Mouse (Mus musculus): ENCODE measurements around the gene Il24. TPM values are rescaled to one million over a fixed set of nuclear protein-coding genes. Genes with fewer than 3 reads are reported as not detected.

Il24 gene
- total RNA-seq, 2 experiments from 2014 or later: not detected

DNA sequence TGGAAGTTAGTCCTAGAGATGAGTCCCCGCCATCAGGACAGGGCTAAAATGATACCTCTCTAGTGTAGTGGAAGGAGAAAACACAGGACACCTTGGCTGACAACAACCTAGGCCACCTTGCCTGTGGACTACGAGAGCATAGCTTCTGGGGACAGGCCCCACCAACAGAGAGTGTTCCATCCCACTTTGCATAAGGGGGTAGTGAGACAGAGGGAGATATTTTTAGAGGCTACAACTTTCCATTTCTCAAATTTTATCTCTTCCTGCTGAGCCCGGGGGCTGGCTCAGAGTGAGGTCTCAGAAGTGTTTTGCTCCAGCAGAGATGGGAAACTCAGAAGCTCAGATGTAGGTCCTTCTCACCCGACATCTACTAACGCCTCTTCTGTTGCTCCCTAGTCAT is 36.8 kb downstream of the Il24 start:
- DNase-seq: no peak

DNA sequence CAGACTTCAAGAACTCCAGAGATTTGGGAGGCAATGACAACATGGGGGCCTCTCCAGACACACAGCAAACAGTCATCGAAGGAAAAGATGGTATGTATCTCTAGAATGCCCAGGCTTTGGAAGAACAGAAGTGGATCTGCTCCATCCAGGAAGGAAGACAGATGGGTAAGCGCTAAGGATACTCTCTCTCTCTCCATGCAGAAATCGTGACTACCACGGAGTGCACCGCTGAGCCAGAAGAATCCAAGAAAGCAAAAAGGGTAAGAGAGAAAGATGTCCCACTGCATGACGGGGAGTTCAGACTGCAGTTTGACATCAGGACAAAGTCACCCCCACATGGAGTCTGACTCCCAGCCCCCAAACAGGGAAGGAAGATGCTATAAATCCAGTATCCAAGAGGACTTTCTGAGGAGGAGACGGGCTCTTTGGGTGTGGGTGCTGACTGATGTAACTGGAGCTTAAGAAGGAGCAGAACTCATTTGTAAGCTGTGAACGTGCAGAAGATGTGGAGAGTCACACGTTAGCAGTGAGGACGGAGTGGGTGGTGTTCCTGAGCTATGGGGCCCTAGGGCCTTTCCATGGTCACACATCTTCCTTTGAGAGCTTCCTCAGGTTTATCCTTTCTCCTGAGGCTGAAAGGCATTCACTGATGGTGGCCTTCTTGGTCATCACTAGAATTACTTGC is 37.6 kb downstream of the Il24 start:
- DNase-seq: no peak

DNA sequence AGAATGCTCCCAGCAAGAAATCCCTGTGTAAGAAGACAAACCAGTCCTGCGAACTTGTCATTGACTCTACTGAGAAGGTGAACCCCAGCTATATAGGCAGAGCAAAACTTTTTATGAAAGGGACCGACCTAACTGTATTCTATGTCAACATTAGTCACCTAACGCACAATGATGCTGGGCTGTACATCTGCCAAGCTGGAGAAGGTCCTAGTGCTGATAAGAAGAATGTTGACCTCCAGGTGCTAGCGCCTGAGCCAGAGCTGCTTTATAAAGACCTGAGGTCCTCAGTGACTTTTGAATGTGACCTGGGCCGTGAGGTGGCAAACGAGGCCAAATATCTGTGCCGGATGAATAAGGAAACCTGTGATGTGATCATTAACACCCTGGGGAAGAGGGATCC is 42.7 kb downstream of the Il24 start:
- DNase-seq: no peak

DNA sequence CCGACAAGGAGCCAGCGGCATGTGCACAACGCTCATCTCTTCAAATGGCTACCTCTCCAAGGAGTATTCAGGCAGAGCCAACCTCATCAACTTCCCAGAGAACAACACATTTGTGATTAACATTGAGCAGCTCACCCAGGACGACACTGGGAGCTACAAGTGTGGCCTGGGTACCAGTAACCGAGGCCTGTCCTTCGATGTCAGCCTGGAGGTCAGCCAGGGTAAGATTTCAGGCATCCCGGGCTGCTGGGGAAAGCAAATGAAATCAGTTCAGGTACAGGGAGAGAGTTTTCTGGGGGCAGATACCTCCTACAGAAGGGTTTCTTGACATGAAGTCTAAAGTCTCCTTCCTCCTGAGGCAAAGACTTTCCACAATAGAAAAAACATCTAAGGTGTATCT is 45.6 kb downstream of the Il24 start:
- DNase-seq: no peak

DNA sequence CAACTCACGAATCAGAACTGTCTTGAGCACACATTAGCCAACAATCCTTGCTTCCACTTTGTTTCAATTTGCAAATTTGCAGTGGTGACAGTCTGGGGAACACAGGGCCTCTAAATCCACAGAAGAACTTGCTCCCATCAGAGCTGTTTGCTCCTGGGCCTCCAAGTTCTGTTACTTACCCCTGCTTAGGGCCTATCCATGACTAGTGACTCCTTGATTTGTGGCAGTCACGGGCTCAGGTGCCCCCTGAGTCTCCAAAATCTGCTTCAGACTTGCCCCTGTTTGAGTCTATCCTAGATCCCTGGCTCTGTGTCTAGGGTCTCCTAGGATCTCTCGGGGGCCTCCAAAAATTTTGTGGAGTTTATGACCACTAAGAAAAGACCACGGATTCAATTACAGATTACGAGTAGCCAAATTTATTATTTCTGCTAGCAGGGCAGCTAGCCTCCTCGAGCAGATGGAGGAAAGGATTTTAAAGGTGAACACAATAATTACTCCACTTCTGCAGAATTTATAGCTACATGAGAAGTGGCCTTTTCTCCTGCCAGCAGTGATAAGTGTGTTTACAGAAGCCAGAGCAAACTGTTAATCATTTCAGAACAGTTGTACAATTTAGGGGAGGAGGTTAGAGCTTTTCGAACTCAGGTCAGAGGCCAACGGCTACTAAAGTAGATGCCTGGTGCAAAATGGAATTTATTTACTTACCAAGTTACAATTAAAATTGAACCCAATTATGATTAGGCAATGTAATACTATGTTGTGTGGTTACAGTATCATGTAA is 46.5 kb downstream of the Il24 start:
- no peak for DNase-seq

DNA sequence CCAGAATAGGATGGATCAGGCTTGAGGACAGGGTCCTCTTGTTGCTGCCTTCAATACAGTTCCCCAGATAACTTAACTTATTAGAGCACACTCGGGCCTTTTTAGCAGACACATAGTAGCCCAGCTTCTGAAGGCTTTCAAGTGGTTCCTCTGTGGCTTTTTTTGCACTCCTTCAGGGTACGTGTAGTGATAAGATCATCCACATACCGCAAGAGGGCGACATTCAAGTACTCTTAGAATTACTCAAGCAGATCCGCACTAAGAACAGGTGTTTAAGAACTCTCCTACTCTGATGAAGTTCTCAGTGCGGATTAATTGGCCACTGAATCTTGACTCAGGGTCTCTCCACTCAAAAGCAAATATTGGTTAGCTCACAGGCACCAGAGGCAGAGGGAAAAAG is 49.0 kb downstream of the Il24 start:
- DNase-seq: no peak

DNA sequence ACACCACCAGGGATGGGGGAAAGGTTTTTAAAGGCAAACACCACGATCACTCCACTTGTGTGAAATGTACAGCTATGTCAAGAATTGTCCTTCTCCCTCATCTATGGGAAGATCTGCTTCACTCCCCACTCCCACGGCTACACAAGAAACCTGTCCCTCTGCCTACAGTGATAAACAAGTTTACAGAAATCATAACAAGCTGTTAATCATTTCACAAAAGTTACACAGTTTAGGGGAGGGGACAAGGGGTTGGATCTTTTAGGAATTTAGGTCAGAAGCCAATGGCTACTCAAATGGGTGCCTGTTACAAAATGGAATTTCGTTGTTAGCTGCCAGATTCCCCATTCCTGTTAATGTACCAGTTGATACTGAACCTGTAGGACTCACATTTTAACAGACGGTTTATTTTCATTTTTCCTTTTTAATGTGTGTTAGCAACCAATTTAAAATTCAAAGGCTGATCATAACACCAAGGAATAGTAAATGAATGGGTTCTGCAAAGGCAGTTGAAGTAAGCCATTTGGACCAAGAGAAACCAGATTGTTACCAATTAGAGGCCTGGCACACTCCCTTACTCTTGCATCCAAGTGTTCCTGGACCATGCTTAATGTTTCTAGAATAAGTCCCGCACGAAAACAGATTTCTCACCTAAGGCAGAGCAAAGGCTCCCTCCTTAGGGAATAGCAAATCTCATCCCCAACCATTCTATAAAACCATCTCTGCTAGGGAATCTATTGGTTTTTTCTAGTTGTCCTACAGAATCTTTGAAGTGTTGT is 51.9 kb downstream of the Il24 start:
- DNase-seq: no peak

DNA sequence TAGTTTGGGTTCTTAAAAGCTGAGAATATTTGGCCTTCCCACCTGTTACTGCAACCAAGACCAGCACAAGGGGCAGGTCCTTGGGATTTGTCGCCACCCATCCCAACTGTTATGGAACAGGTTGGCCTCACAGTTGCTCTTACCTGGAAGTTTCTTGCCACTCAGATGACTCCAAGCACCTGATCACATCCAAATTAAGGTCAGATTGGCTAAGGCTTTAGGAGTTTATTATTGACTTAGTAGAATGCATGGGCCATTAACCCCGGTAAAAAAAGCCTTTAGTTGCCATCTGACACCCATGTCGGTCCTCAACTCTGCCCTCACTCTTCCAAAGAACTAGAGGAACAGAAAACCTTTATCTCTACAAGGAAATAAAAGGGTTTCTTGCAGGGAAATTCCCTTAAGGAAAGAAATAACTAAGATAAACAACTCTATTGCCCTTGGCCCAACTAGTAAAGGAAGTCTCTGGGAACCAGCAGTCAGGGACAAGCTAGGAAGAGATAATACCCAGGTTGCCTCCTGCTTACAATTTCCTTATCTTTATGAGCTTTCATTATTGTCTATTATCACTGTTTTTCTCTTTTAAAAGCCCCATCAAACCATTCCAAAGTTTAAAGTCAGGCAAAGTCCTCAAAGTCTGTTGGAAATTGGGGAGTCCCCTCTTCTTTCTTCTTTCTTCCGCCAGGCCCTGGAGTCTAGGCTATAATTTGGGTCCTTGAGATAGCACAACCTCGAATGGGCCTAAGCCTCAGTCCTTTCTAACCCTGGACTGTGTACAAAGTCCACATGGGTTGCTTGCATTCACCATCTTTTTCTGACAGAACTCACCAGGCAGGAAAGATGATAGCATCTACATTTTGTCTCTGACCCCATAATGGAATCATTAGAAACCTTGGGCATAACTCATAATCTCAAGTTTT is 54.8 kb downstream of the Il24 start:
- DNase-seq: no peak

Other genes starting within 250 kb of the Il24 start
- gene C4bp, start 225.8 kb downstream of the Il24 start, total RNA-seq (2021): under 1 TPM in 1 of 2 experiments, not detected in 1; 0.46 TPM
- not detected for gene Gm29427, start 171.7 kb downstream of the Il24 start, total RNA-seq (2021)
- gene Yod1, start 170.1 kb downstream of the Il24 start, total RNA-seq (2021): 10 to 100 TPM in 1 of 2 experiments, 1 to 10 TPM in 1; 7.7 to 18.8 TPM
- gene Pfkfb2, start 158.2 kb downstream of the Il24 start, total RNA-seq (2021): 10 to 100 TPM; 27.2 to 48.8 TPM
- gene AA986860, start 155.5 kb downstream of the Il24 start, total RNA-seq (2021): 10 to 100 TPM in 1 of 2 experiments, 1 to 10 TPM in 1; 2.7 to 13.1 TPM
- gene Fcamr, start 86.6 kb downstream of the Il24 start, total RNA-seq (2021): not detected
- gene Pigr, start 60.8 kb downstream of the Il24 start, total RNA-seq (2021): under 1 TPM; 0.16 to 0.20 TPM
- gene Fcmr, start 21.8 kb downstream of the Il24 start, total RNA-seq (2021): not detected
- gene Il20, start 24.0 kb upstream of the Il24 start, total RNA-seq (2021): not detected
- not detected for gene Il19, start 52.7 kb upstream of the Il24 start, total RNA-seq (2021)
- gene Il10, start 132.4 kb upstream of the Il24 start, total RNA-seq (2021): not detected
- gene Mapkapk2, start 210.4 kb upstream of the Il24 start, total RNA-seq (2021): 100 to 1,000 TPM; 205 to 213 TPM